Mouse (Mus musculus): Measurements from ENCODE around the gene Imp4. TPM values are rescaled to one million over a fixed set of nuclear protein-coding genes. Genes with fewer than 3 reads are reported as not detected.
"Not testable (repeated sequence)": the region's sequence is repeated elsewhere in the genome, so short reads cannot be mapped to it uniquely, and the experiment has no call there.

Imp4 gene
- polyA plus RNA-seq, 1 experiment, result 45.3 TPM

DNA sequence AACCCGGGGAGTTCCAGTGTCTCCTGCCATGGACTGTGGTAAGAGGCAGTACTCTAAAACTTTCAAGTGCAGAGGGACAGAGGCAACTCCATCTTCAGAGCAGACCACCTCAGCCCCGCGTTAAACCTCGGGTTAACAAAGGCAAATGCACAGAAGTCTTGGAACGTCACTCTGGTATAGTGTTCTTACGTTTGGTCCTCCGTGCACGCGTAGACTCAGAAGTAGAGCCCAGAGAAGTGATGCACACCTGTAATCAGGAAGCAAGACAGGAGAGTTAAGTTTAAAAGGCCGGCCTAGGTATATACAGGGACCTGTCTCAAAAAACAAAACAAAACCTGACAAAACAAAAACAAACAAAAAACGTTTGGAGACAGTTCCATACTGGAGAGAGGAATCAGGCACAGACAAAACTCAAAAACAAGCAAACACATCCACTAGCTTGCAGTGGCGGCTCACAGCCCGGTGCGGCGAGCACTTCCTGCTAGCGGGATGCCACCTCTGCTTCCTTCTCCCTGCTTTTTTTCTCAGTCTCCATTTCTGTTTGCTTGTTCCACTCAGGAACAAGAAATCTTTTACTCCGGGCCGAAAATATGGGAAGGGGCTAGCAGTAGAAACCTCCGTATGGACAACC lies 5.6 kb upstream of the Imp4 start:
- H3K4me3 ChIP-seq (replicated peaks; ENCODE audit: extremely low read depth, low read depth, low read length), result peak overlapping the region; percentile 76
- H3K4me1 ChIP-seq (ENCODE audit: control insufficient read depth, insufficient read depth, low read length), result peaks cover 4% of the 10 kb centered on the region
- DNase-seq, result peak; percentile 24
- TF ChIP-seq CTCF (IDR thresholded peaks at IDR 0.05; ENCODE audit: insufficient read depth, low read length) (no peak), POLR2A (IDR thresholded peaks at IDR 0.05; ENCODE audit: borderline replicate concordance, extremely low read depth, low read depth, low read length) (no peak)
- WGBS, result 13% methylated on average over 19 of the region's 19 CpGs

- 1% methylated on average over 30 of the region's 30 CpGs for WGBS
- DNase-seq, result peak; percentile 93
- TF ChIP-seq CTCF (IDR thresholded peaks at IDR 0.05; ENCODE audit: insufficient read depth, low read length), result no peak
- peak; percentile 72; the same call in 1 of the 2 replicates for TF ChIP-seq POLR2A (IDR thresholded peaks at IDR 0.05; ENCODE audit: borderline replicate concordance, extremely low read depth, low read depth, low read length)
- Histone ChIP-seq H3K4me1 (ENCODE audit: control insufficient read depth, insufficient read depth, low read length) (peaks cover 4% of the 10 kb centered on the region), H3K4me3 (replicated peaks; ENCODE audit: extremely low read depth, low read depth, low read length) (peak overlapping the region; percentile 76)
Measured at GRCm38 (mm10) chr1:34434660-34435160, 4.9 kb upstream of the Imp4 start.

GRCm38 (mm10) chr1:34435371-34436120 lies 4.1 kb upstream of the Imp4 start:
- DNase-seq, result no peak
- 34% methylated on average over 8 of the region's 8 CpGs for WGBS
- TF ChIP-seq CTCF (IDR thresholded peaks at IDR 0.05; ENCODE audit: insufficient read depth, low read length), result no peak
- no peak for TF ChIP-seq POLR2A (IDR thresholded peaks at IDR 0.05; ENCODE audit: borderline replicate concordance, extremely low read depth, low read depth, low read length)
- Histone ChIP-seq H3K4me3 (replicated peaks; ENCODE audit: extremely low read depth, low read depth, low read length) (peak overlapping the region; percentile 76), H3K4me1 (ENCODE audit: control insufficient read depth, insufficient read depth, low read length) (peaks cover 4% of the 10 kb centered on the region)

DNA sequence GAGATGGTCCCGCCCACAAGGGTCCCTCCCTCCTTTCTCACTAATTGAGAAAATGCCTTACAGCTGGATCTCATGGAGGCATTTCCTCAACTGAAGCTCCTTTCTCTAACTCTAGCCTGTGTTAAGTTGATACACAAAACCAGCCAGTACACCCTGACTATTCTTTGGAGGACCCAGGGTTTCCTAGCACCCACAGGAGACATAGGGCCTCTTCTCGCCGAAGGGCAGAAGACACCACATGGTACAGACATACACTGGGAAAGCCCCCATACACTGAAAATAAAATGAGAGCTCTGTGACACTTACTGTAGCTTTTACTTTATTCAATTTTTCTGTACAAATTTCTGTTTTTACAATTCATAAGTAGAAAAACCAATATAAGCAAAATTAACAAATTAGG lies 3.3 kb upstream of the Imp4 start:
- Histone ChIP-seq H3K4me1 (ENCODE audit: control insufficient read depth, insufficient read depth, low read length) (peaks cover 6% of the 10 kb centered on the region), H3K4me3 (replicated peaks; ENCODE audit: extremely low read depth, low read depth, low read length) (no peak overlapping the region)
- TF ChIP-seq POLR2A (IDR thresholded peaks at IDR 0.05; ENCODE audit: borderline replicate concordance, extremely low read depth, low read depth, low read length) (no peak), CTCF (IDR thresholded peaks at IDR 0.05; ENCODE audit: insufficient read depth, low read length) (no peak)
- 90% methylated on average over 3 of the region's 3 CpGs for WGBS
- no peak for DNase-seq

DNA sequence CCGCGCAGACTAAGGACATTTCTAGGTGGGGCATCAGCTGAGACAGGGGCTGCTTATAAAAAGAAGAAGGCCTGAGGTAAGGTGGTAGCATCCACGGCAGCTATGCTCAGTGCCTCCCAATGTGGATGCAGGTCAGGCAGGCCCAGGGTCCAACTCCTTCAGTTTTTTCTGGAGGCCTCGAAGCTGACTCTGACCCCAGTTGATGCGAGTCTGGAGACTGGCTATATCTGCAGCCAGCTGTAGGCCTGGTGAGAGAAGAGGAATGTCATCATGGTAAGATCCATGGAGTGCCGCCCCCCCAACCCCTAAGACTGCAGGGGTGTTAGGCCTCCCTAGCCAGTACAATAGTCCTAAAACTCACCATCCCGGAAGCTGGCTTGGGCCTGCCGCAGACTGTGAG lies 2.3 kb upstream of the Imp4 start:
- DNase-seq; H3K4me1 ChIP-seq (ENCODE audit: control insufficient read depth, insufficient read depth, low read length); H3K4me3 ChIP-seq (replicated peaks; ENCODE audit: extremely low read depth, low read depth, low read length): not testable (repeated sequence)
- 95% methylated on average over 8 of the region's 8 CpGs for WGBS

GRCm38 (mm10) chr1:34438381-34439051 lies 1.1 kb upstream of the Imp4 start:
- no peak for TF ChIP-seq POLR2A (IDR thresholded peaks at IDR 0.05; ENCODE audit: borderline replicate concordance, extremely low read depth, low read depth, low read length)
- TF ChIP-seq CTCF (IDR thresholded peaks at IDR 0.05; ENCODE audit: insufficient read depth, low read length), result no peak
- peak overlapping the region; percentile 88 for H3K4me3 ChIP-seq (replicated peaks; ENCODE audit: extremely low read depth, low read depth, low read length)
- H3K4me1 ChIP-seq (ENCODE audit: control insufficient read depth, insufficient read depth, low read length), result peaks cover 6% of the 10 kb centered on the region
- DNase-seq, result no peak
- 42% methylated on average over 14 of the region's 20 CpGs for WGBS

DNA sequence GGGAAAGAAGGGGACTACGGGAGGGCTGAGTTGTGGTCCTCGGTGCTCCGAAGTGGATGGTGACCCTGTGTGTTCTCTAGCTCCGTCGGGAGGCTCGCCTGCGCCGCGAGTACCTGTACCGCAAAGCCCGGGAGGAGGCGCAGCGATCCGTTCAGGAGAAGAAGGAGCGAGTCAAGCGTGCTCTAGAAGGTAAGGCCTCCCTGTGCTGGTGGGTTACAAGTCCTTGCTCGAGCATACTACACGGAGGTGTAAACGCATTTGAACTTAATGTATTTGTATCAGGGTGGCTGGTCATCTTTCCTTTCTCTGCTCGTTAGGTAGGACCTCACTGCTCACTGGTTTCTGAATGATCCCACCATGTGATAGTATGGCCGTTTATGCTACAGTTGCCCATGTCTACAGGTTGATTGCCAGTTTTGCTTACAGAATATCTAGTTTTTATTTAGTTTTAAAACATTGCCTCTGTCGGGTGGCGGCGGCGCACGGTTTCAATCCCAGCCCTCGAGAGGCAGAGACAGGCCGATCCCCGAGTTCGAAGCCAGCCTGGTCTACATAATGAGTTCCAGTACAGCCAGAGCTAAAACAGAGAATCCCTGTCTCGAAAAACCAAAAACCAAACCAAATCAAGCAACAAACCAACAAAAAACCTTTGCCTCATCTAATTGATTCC lies 445 bp downstream of the Imp4 start:
- DNase-seq, result no peak
- WGBS, result 7% methylated on average over 31 of the region's 31 CpGs
- TF ChIP-seq POLR2A (IDR thresholded peaks at IDR 0.05; ENCODE audit: borderline replicate concordance, extremely low read depth, low read depth, low read length) (no peak), CTCF (IDR thresholded peaks at IDR 0.05; ENCODE audit: insufficient read depth, low read length) (peak; percentile 30; the same call in 1 of the 2 replicates)
- Histone ChIP-seq H3K4me1 (ENCODE audit: control insufficient read depth, insufficient read depth, low read length) (peaks cover 2% of the 10 kb centered on the region; the same call in 1 of the 2 replicates), H3K4me3 (replicated peaks; ENCODE audit: extremely low read depth, low read depth, low read length) (peak overlapping the region; percentile 71)

- Histone ChIP-seq H3K4me1 (ENCODE audit: control insufficient read depth, insufficient read depth, low read length) (peaks cover 2% of the 10 kb centered on the region; the same call in 1 of the 2 replicates), H3K4me3 (replicated peaks; ENCODE audit: extremely low read depth, low read depth, low read length) (no peak overlapping the region)
- DNase-seq, result no peak
- TF ChIP-seq CTCF (IDR thresholded peaks at IDR 0.05; ENCODE audit: insufficient read depth, low read length), result no peak
- no peak for TF ChIP-seq POLR2A (IDR thresholded peaks at IDR 0.05; ENCODE audit: borderline replicate concordance, extremely low read depth, low read depth, low read length)
- 91% methylated on average over 6 of the region's 6 CpGs for WGBS
Measured at GRCm38 (mm10) chr1:34443124-34443523, 3.5 kb downstream of the Imp4 start.

GRCm38 (mm10) chr1:34458431-34458830 lies 18.8 kb downstream of the Imp4 start:
- WGBS, result 46% methylated on average over 8 of the region's 8 CpGs
- Histone ChIP-seq H3K4me3 (replicated peaks; ENCODE audit: extremely low read depth, low read depth, low read length) (no peak overlapping the region), H3K4me1 (ENCODE audit: control insufficient read depth, insufficient read depth, low read length) (no peaks in the 10 kb centered on the region)
- DNase-seq, result no peak
- TF ChIP-seq POLR2A (IDR thresholded peaks at IDR 0.05; ENCODE audit: borderline replicate concordance, extremely low read depth, low read depth, low read length) (no peak), CTCF (IDR thresholded peaks at IDR 0.05; ENCODE audit: insufficient read depth, low read length) (no peak)
